Mouse (Mus musculus): ENCODE data around the gene Olfr506. TPM values are rescaled to one million over a fixed set of nuclear protein-coding genes. Genes with fewer than 3 reads are reported as not detected.

Olfr506 gene
- not detected for total RNA-seq (2023)

GRCm38 (mm10) chr7:108610487-108610886 is at the start of gene Olfr506:
Olfr506 (plus strand) TSS chr7:108610787.

GRCm38 (mm10) chr7:108565693-108566092 is 44.9 kb upstream of the Olfr506 start, which contains the start of gene Olfr504:
Olfr504 (minus strand) TSS chr7:108565793.

GRCm38 (mm10) chr7:108621514-108621913 is 10.9 kb downstream of the Olfr506 start, which contains the start of gene Olfr507:
Olfr507 (plus strand) TSS chr7:108621814.

GRCm38 (mm10) chr7:108629694-108630093 is 19.1 kb downstream of the Olfr506 start, which contains the start of gene Olfr508:
Olfr508 (plus strand) TSS chr7:108629994.

GRCm38 (mm10) chr7:108651806-108652205 is 41.2 kb downstream of the Olfr506 start, which contains the start of gene Olfr509:
Olfr509 (minus strand) TSS chr7:108651906.

Other genes starting within 250 kb of the Olfr506 start
- gene Olfr494, start 245.5 kb upstream of the Olfr506 start, total RNA-seq (2023): not detected
- not detected for gene Olfr495, start 217.6 kb upstream of the Olfr506 start, total RNA-seq (2023)
- not detected for gene Olfr497, start 190.4 kb upstream of the Olfr506 start, total RNA-seq (2023)
- gene Olfr498, start 145.5 kb upstream of the Olfr506 start, total RNA-seq (2023): not detected
- not detected for gene Olfr502, start 85.7 kb upstream of the Olfr506 start, total RNA-seq (2023)
- not detected for gene Olfr503, start 66.3 kb upstream of the Olfr506 start, total RNA-seq (2023)
- not detected for gene Olfr504, start 45.0 kb upstream of the Olfr506 start, total RNA-seq (2023)
- not detected for gene Olfr507, start 11.0 kb downstream of the Olfr506 start, total RNA-seq (2023)
- gene Olfr508, start 19.2 kb downstream of the Olfr506 start, total RNA-seq (2023): not detected
- gene Olfr509, start 41.1 kb downstream of the Olfr506 start, total RNA-seq (2023): not detected
- not detected for gene Olfr510, start 55.6 kb downstream of the Olfr506 start, total RNA-seq (2023)
- gene Olfr512, start 102.5 kb downstream of the Olfr506 start, total RNA-seq (2023): not detected
- not detected for gene Olfr513, start 140.2 kb downstream of the Olfr506 start, total RNA-seq (2023)
- gene Olfr514, start 215.2 kb downstream of the Olfr506 start, total RNA-seq (2023): not detected
- gene Olfr516, start 239.7 kb downstream of the Olfr506 start, total RNA-seq (2023): not detected